Mouse (Mus musculus): ENCODE measurements around the gene Taok2.

The Taok2 gene

DNA sequence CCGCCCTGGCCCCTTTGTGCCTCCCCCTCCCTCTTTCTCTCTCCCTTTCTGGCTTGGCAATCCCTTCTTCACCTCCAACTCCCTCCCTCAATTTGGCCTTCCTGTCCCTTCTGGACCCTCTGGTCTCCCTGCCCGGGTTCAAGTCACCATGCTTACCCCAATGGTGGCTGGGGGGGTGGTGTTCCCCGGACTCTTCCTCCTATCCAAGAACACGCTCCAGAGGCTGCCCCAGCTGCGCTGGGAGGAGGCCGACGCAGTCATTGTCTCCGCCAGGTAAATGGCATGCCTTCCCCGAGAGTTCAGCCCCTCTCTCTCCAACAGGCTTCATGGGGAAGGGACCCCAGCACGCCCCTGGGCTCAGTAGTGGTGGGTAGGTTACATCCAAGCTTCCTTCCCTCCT lies 60.6 kb downstream of the Taok2 start:
- DNase-seq: peak; percentile 63

GRCm38 (mm10) chr7:126823202-126823711 lies 61.2 kb downstream of the Taok2 start:
- DNase-seq: peak; percentile 67

- DNase-seq: peak; percentile 67
Observed at GRCm38 (mm10) chr7:126822741-126823140, 61.8 kb downstream of the Taok2 start.

DNA sequence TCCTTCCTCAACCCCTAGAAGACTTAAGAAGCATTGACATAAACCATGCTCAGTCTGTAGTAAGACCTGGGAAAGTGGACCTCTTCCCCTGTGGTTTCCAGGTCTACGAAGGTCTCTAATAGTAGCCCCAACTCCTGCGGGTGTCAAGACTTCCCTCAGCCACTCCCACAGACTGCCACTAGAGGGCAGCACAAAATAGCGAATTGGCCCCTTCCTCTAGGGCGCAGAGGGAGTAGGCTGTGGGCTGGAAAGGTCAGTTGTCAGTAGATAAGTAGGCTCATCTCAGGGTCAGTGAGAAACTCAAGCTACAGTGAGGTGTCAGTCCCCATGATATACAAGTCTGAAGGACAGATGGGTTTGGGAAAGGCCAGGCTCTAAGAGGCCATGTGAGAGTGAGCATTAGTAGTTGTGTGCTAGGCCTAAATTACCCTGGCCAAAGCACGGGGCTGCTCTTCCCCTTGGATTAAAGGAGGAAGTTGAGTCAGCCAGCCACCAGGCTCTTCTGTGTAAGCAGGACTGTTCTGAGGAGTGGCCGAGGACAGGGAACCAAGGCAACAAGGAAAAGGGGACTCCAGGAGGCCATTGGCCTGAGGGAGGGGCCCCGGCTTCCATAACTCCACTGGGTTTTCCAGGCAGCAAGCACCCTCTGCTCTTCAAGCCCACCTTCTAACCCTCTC lies 62.5 kb downstream of the Taok2 start:
- DNase-seq: peak; percentile 94

GRCm38 (mm10) chr7:126818818-126819217 lies 65.7 kb downstream of the Taok2 start:
- DNase-seq: no peak

DNA sequence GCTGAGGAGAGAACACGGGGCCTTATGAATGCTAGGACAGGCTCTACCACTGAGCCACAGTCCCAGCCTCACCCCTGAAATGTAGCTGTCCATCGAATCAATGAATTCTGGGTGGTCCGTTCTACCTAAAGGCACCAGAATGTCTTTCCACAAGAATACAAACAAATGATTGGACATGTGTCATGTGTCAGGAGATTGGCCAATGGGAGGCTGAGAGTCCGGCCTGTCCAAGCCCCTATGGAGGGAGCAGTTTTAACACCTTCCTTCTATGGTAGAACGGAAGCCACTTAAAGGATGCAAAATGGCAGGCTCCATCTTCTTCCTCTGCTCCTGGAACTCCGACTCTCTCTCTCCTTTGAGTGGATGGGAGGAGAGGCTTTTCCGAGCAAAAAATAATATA lies 66.9 kb downstream of the Taok2 start:
- no peak for DNase-seq

DNA sequence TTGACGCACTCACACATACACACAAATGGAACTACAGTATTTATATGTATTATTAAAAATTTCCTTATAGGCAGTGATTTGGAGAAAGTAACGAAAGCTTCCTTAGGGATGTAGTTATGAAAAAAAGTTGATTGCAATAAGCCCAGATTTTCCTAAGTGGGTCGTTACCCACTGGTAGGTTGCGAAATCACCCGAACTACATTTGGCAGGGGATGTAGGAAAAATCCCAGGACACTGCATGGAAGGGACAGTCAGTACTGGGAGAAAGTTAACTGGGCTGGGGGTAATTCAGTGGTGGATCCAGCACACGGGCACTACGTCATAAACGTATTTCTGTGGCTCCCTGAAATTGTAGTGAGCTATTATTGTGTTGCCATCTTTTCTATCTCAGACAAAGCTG lies 68.0 kb downstream of the Taok2 start:
- no peak for DNase-seq

- DNase-seq: no peak
Observed at GRCm38 (mm10) chr7:126815726-126816222, 68.7 kb downstream of the Taok2 start.

Data from cerebellum, adult 9-10 months (tissue).